Mouse (Mus musculus) liver, embryonic 15.5 days (tissue): Measurements from ENCODE around the gene Fgfr2. TPM values are rescaled to one million over a fixed set of nuclear protein-coding genes. Genes with fewer than 3 reads are reported as not detected.

Source experiments
- ATAC-seq: fragments of 200-750 bp; cut with Nextera tagmentation; 2 replicates; pipeline ENCODE4 v1.8.0; 2017; ENCODE audit warnings: moderate number of reproducible peaks, mild to moderate bottlenecking, moderate library complexity; ENCODE audit not compliant: insufficient read depth
- H3K27ac ChIP-seq: fragments of 300-500 bp; sonication (generic); replicated peaks from 2 replicates; pipeline ENCODE4 v1.5.1; 2015; ENCODE audit warnings: mild to moderate bottlenecking, inconsistent platforms
- H3K27me3 ChIP-seq: fragments of 300-500 bp; sonication (generic); 2 replicates; pipeline ENCODE4 v1.6.1; 2015; ENCODE audit warnings: mild to moderate bottlenecking, inconsistent platforms
- H3K36me3 ChIP-seq: fragments of 300-500 bp; sonication (generic); replicated peaks from 2 replicates; pipeline ENCODE4 v1.6.1; 2015; ENCODE audit warnings: moderate library complexity, mild to moderate bottlenecking, inconsistent platforms
- H3K4me1 ChIP-seq: fragments of 300-500 bp; sonication (generic); replicated peaks from 2 replicates; pipeline ENCODE4 v1.6.1; 2015; ENCODE audit warnings: inconsistent platforms
- H3K4me2 ChIP-seq: fragments of 300-500 bp; sonication (generic); 2 replicates; pipeline ENCODE4 v1.6.1; 2015; ENCODE audit warnings: moderate library complexity, mild to moderate bottlenecking, inconsistent platforms
- H3K4me3 ChIP-seq: fragments of 300-500 bp; sonication (generic); replicated peaks from 2 replicates; pipeline ENCODE4 v1.5.1; 2015; ENCODE audit warnings: mild to moderate bottlenecking, inconsistent platforms
- H3K9ac ChIP-seq: fragments of 300-500 bp; sonication (generic); 2 replicates; pipeline ENCODE4 v1.6.1; 2015; ENCODE audit warnings: moderate library complexity, mild to moderate bottlenecking, inconsistent platforms
- H3K9me3 ChIP-seq: fragments of 300-500 bp; sonication (generic); replicated peaks from 2 replicates; pipeline ENCODE4 v1.6.1; 2016; ENCODE audit warnings: inconsistent platforms
- WGBS: fragments of 180-500 bp; shearing (Covaris S2); methylation state at CpG from one replicate; pipeline ENCODE4 v1.1.7; 2015; ENCODE audit warnings: mixed read lengths; ENCODE audit not compliant: insufficient replicate concordance; 5-methylcytosine and 5-hydroxymethylcytosine counted together
- polyA plus RNA-seq: library from polyadenylated mRNA; unstranded; fragments of >200 nt; fragmentation: Nextera tagmentation; extraction: Ambion mirVana; gene quantifications from 2 replicates; pipeline ENCODE4 v1.2.1, GENCODE M21; 2015

The Fgfr2 gene
- polyA plus RNA-seq, 1 experiment from 2014 or later, result 10.5 TPM

DNA sequence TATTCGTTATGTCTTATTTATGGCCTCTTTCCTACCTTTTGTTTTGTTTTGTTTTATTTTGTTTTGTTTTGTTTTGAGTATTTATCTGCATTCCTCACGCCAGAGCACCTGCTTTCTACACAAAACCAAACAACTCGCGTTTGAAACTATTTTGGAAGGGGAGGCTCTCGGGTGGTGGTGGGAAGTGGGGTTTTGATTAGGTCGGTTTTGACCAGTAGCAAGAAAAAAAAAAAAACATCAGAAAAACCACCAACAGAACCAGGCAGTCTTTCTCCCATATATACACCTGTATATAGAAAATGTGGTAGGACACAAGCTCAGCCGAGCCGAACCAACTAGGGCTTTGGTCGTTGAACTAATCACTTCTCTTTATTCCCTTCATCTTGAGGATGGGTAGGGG, 1567.0 kb downstream of the Fgfr2 start:
- Histone ChIP-seq H3K4me1 (peaks cover 25% of the 10 kb centered on the region), H3K27me3 (peaks cover 86% of the 10 kb centered on the region), H3K9ac (no peak overlapping the region), H3K4me3 (no peak overlapping the region), H3K36me3 (no peaks in the 10 kb centered on the region), H3K4me2 (no peak overlapping the region), H3K27ac (no peak overlapping the region), H3K9me3 (no peaks in the 10 kb centered on the region)
- no peak for ATAC-seq
- WGBS, result 2% methylated on average over 9 of the region's 9 CpGs

DNA sequence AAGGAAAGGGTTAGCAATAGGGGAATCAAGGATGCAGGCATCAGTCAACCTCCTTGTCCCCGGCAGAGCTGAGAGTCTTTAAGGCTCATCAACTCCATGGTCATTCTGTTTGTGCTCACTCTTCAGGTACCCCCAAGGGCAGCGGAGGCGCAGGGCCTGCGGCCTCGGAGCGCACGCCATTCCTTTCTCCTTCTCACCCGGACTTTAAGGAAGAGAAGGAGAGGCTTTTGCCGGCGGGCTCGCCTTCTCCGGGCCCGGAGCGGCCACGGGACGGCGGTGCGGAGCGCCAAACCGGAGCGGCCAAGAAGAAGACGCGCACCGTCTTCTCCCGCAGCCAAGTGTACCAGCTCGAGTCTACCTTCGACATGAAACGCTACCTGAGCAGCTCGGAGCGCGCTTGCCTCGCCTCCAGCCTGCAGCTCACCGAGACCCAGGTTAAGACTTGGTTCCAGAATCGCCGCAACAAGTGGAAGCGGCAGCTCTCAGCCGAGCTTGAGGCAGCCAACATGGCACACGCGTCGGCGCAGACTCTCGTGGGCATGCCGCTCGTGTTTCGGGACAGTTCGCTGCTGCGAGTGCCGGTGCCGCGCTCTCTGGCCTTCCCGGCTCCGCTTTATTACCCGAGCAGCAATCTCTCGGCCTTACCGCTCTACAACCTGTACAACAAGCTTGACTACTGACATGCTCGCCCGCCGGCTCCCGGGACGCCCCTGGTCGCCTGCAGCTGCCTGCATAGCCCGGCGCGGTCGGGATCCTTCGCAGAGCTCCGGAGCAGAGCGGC, 1567.7 kb downstream of the Fgfr2 start:
- peaks cover 92% of the 10 kb centered on the region for H3K27me3 ChIP-seq
- H3K9ac ChIP-seq, result no peak overlapping the region
- no peaks in the 10 kb centered on the region for H3K9me3 ChIP-seq
- peak overlapping the region; percentile 13; the same call in 1 of the 2 replicates for H3K4me2 ChIP-seq
- H3K36me3 ChIP-seq, result no peaks in the 10 kb centered on the region
- H3K27ac ChIP-seq, result no peak overlapping the region
- peaks cover 25% of the 10 kb centered on the region for H3K4me1 ChIP-seq
- under 1% methylated on average over 68 of the region's 68 CpGs for WGBS
- no peak overlapping the region for H3K4me3 ChIP-seq
- no peak for ATAC-seq

DNA sequence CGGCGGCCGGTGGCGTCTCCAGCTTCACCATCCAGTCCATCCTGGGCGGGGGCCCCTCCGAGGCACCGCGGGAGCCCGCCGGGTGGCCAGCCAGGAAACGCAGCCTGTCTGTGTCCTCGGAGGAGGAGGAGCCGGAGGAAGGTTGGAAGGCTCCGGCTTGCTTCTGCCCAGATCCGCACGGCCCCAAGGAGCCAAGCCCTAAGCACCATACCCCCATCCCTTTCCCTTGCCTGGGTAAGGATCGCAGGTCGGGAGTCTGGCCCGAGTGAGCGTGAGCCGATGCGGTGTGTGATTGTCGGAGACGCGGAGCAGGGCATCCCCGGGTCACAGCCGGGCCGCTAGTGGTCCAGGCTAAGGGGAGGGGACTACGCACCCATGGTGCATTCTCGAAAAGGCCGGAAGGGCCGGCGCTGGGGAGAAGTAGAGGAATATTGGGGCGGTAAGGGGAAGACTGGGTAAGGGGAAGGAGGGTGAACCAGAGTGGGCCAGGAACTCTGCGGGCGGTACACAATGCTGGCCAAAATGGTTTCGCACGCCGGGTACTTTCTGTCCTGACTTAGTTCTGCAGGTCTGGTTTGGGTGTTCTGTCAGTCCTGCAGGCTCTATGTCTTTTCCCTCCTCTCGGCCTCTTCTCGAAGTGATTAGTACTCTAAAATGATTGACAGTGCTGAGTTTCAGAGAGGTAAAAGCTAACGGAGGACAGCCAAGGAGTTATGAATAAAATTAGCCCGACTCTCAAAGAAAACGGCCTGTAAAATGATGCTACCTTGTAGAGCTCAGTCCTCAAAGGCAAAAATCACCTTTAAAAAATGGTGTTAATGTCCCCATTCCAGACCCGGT, 1568.6 kb downstream of the Fgfr2 start:
- H3K4me1 ChIP-seq, result peaks cover 24% of the 10 kb centered on the region
- 2% methylated on average over 45 of the region's 45 CpGs for WGBS
- no peak for ATAC-seq
- H3K4me3 ChIP-seq, result peak overlapping the region; percentile 24
- peaks cover 100% of the 10 kb centered on the region for H3K27me3 ChIP-seq
- no peaks in the 10 kb centered on the region for H3K36me3 ChIP-seq
- peak overlapping the region; percentile 50; the same call in 1 of the 2 replicates for H3K4me2 ChIP-seq
- no peaks in the 10 kb centered on the region for H3K9me3 ChIP-seq
- H3K27ac ChIP-seq, result no peak overlapping the region
- no peak overlapping the region for H3K9ac ChIP-seq

DNA sequence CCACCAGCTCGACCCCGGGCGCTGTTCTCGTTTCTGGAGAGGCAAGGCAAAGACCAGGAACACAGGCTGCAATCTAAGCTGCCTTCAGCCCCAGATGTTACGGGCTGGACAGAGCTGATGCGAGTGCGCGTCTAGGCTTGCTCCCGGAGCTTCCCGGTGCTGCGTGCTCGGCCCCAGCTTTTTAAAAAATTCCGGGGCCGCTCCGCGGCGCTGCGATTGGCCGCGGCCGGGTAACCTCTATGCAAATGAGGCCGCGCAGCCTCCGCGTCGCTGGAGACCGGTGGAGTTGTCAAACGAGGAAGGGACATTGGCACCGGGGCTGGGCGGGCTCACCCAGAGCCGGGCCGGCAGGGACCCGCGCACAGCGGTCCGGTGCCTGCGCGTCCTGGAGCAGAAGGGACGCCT, 1569.4 kb downstream of the Fgfr2 start:
- Histone ChIP-seq H3K4me3 (peak overlapping the region; percentile 24), H3K9me3 (no peaks in the 10 kb centered on the region), H3K4me2 (peak overlapping the region; percentile 50), H3K27me3 (peaks cover 100% of the 10 kb centered on the region), H3K27ac (no peak overlapping the region), H3K4me1 (peaks cover 22% of the 10 kb centered on the region), H3K36me3 (no peaks in the 10 kb centered on the region), H3K9ac (no peak overlapping the region)
- WGBS, result under 1% methylated on average over 38 of the region's 39 CpGs
- ATAC-seq, result no peak

GRCm38 (mm10) chr7:131552781-131553180, 1570.4 kb downstream of the Fgfr2 start:
- Histone ChIP-seq H3K4me1 (peaks cover 22% of the 10 kb centered on the region), H3K36me3 (no peaks in the 10 kb centered on the region), H3K27me3 (peaks cover 100% of the 10 kb centered on the region), H3K27ac (no peak overlapping the region), H3K9me3 (no peaks in the 10 kb centered on the region), H3K4me3 (no peak overlapping the region), H3K9ac (no peak overlapping the region), H3K4me2 (no peak overlapping the region)
- WGBS, result under 1% methylated on average over 5 of the region's 5 CpGs
- no peak for ATAC-seq

DNA sequence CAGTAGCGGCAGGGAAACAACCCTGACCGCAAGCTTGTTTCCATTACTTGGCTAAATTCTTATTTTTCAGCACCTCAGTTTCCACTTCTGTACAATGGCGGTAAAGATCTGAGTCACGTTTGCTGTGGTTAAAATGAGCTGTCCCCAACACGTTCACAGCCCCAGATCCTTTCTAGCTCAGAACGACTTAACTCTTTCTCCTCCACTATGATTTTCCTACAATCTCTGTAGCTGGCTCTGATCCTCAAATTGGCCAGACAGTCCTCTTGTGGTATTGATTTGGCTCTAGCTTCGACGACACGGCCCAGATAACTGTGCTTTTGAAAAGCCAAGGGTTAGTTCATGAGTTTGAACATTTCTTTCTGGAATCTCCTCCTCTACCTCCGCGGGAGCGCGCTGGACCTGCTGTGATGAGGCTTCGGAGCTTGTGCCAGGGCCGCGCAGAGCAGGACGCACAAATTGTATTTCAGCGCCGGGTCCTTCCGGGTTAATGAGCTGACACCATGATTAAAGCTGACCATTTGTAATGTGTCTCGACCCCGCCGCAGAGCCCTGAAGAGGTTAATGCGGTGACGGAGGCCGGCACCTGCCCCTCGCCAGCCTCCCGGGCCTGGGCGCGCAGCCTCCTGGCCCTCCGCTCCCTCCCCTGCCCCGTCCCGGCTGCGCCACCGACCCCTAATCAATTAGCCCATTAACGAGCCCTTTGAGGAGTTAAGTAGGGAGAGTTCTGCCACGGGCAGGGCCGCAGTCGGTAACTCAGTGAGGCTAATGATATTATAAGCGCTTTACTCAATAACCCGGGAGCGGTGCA, 1571.0 kb downstream of the Fgfr2 start:
- Histone ChIP-seq H3K9ac (no peak overlapping the region), H3K4me1 (peaks cover 22% of the 10 kb centered on the region), H3K36me3 (no peaks in the 10 kb centered on the region), H3K9me3 (no peaks in the 10 kb centered on the region), H3K27ac (no peak overlapping the region), H3K27me3 (peaks cover 100% of the 10 kb centered on the region), H3K4me3 (no peak overlapping the region), H3K4me2 (no peak overlapping the region)
- ATAC-seq, result no peak
- WGBS, result 2% methylated on average over 42 of the region's 42 CpGs

GRCm38 (mm10) chr7:131551471-131551870, 1571.7 kb downstream of the Fgfr2 start:
- Histone ChIP-seq H3K9me3 (no peaks in the 10 kb centered on the region), H3K27ac (no peak overlapping the region), H3K9ac (no peak overlapping the region), H3K4me2 (no peak overlapping the region), H3K27me3 (peaks cover 100% of the 10 kb centered on the region), H3K4me1 (peaks cover 16% of the 10 kb centered on the region), H3K4me3 (no peak overlapping the region), H3K36me3 (no peaks in the 10 kb centered on the region)
- ATAC-seq, result no peak
- WGBS, result under 1% methylated on average over 4 of the region's 4 CpGs

GRCm38 (mm10) chr7:131548473-131548872, 1574.7 kb downstream of the Fgfr2 start, which contains the start of gene Hmx2:
Gene Hmx2, plus strand, starts transcription at chr7:131548773.
- no peak for ATAC-seq

DNA sequence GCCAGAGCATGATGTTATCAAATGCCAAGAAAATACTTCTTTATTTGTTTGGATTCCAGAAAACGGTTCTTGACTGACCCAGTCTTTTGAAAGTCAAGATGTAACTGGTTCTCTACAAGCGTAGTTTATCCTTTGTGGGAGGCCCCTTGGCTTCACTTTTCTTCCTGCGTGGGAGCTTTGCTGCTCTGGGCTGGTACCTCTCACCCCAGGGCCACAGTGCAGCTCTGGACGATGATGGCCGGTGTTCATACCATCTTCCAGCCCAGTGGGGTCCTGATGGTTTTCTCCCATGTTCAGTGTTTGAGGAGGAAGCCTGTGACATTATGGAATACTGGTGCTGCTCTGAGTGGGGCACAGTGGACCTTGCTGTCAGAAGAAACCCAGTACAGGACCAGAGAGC, 1575.7 kb downstream of the Fgfr2 start:
- peaks cover 20% of the 10 kb centered on the region for H3K4me1 ChIP-seq
- WGBS, result 2% methylated on average over 5 of the region's 5 CpGs
- no peak overlapping the region for H3K27ac ChIP-seq
- peaks cover 100% of the 10 kb centered on the region for H3K27me3 ChIP-seq
- no peak for ATAC-seq
- no peak overlapping the region for H3K4me3 ChIP-seq
- no peaks in the 10 kb centered on the region for H3K36me3 ChIP-seq
- no peaks in the 10 kb centered on the region for H3K9me3 ChIP-seq
- no peak overlapping the region for H3K4me2 ChIP-seq
- H3K9ac ChIP-seq, result no peak overlapping the region

More at GRCm38 (mm10) chr7:131548473-131548872, 1574.7 kb downstream of the Fgfr2 start, which contains the start of gene Hmx2:
- Histone ChIP-seq H3K36me3 (no peaks in the 10 kb centered on the region), H3K27me3 (peaks cover 100% of the 10 kb centered on the region), H3K4me3 (no peak within 1 kb of the TSS), H3K27ac (no peak within 1 kb of the TSS), H3K4me1 (peaks cover 10% of the 10 kb centered on the region), H3K9me3 (no peaks in the 10 kb centered on the region), H3K4me2 (no peak within 1 kb of the TSS), H3K9ac (no peak within 1 kb of the TSS)
- 6% methylated on average over 3 of the region's 3 CpGs for WGBS

GRCm38 (mm10) chr7:131546423-131546822, 1576.7 kb downstream of the Fgfr2 start:
- 7% methylated on average over 2 of the region's 2 CpGs for WGBS
- Histone ChIP-seq H3K27ac (no peak overlapping the region), H3K4me3 (no peak overlapping the region), H3K9ac (no peak overlapping the region), H3K36me3 (no peaks in the 10 kb centered on the region), H3K4me2 (no peak overlapping the region), H3K27me3 (peaks cover 100% of the 10 kb centered on the region), H3K4me1 (peaks cover 26% of the 10 kb centered on the region), H3K9me3 (no peaks in the 10 kb centered on the region)
- no peak for ATAC-seq
